Comparison of ENCODE assay signal across 9 mouse cellular contexts in the genomic region with DNA sequence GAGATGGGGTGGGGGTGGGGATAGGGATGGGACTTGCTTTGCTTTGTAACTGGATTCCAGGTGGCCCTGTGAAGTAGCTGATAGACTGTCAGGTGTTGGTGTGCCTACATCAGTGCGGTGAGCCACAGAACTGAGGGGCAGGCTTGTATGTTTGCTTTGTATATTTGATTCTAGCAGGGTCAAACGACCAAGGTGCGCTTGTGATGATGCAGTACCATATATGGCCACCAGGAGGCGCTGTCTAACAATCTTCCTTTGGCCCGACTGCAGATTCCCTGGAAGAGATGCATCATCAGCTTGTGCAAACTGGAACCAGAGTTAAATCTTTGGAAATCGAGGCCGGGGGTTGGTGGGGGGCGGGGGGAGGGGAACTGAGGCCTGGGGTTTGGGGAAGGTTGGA.
DNase-seq lines count a peak whose midpoint lies in the region; ATAC-seq and TF ChIP-seq lines count a peak whose summit lies in the region.
"Had no signal": no experiment of that assay in that cellular context is flagged by ENCODE, and none has a peak within 500 bp of the region (broad histone marks: within the 10 kb centered on the region; RNA-seq: fewer than 3 reads in every experiment).

No protein-coding gene starts in this region.

- ATAC-seq in kidney, postnatal 0 days (replicated peaks; ENCODE audit: low FRiP score, low read depth): no peak

- no peak overlapping the region for H3K27ac ChIP-seq in kidney, postnatal 0 days
- H3K27ac ChIP-seq: heart, embryonic 15.5 days had no signal

- H3K4me3 ChIP-seq in kidney, postnatal 0 days (replicated peaks; ENCODE audit: low read depth, low read length): no peak overlapping the region
- H3K4me3 ChIP-seq: heart, embryonic 15.5 days had no signal

- peak; percentile 86 for TF ChIP-seq CTCF in kidney, postnatal 0 days (IDR thresholded peaks at IDR 0.05; ENCODE audit: low read depth)

- H3K9me3 ChIP-seq in kidney, postnatal 0 days (replicated peaks; ENCODE audit: low read length): no peaks in the 10 kb centered on the region
- H3K9me3 ChIP-seq: heart, embryonic 15.5 days had no signal

- no peak overlapping the region for H3K9ac ChIP-seq in kidney, postnatal 0 days (ENCODE audit: low read depth, low read length)
- H3K9ac ChIP-seq: heart, embryonic 15.5 days had no signal

- no peaks in the 10 kb centered on the region for H3K27me3 ChIP-seq in kidney, postnatal 0 days (ENCODE audit: insufficient read depth, low read length)
- H3K27me3 ChIP-seq in splenic B cell, adult 2 months (ENCODE audit: control insufficient read depth, insufficient read depth, low read length, poor library complexity, severe bottlenecking): no peaks in the 10 kb centered on the region

- 0 out of 2 replicates have a peak, but pooled peaks cover 3% of the 10 kb centered on the region for H3K4me1 ChIP-seq in kidney, postnatal 0 days (replicated peaks; ENCODE audit: insufficient read depth, low read length)
- H3K4me1 ChIP-seq: heart, embryonic 15.5 days had no signal

- H3K4me2 ChIP-seq in kidney, postnatal 0 days (ENCODE audit: low read length): no peak overlapping the region
- H3K4me2 ChIP-seq: heart, embryonic 15.5 days had no signal

- WGBS in kidney, postnatal 0 days: 2% methylated on average over 8 of the region's 8 CpGs

- no peaks in the 10 kb centered on the region for H3K36me3 ChIP-seq in kidney, postnatal 0 days (ENCODE audit: insufficient read depth, low read length)
- no peaks in the 10 kb centered on the region for H3K36me3 ChIP-seq in splenic B cell, adult 2 months (ENCODE audit: control insufficient read depth, insufficient read depth, low read length, poor library complexity, severe bottlenecking)
- H3K36me3 ChIP-seq: heart, embryonic 15.5 days had no signal

- peak; percentile 43 to 82 for DNase-seq in adrenal gland, adult (ENCODE audit: inconsistent age in 2 of 2, low spot score in 1 of 2)
- DNase-seq in adrenal gland, adult 8-10 months: no peak
- DNase-seq in spleen, postnatal 10 days (ENCODE audit: low spot score in 2 of 2): peak; percentile 44 to 66
- DNase-seq in spleen, adult 12 weeks (ENCODE audit: low spot score): no peak
- peak; percentile 71 for DNase-seq in embryo, embryonic 11 days
- peak; percentile 82 for DNase-seq in kidney, postnatal 0 days (ENCODE audit: low spot score)
- DNase-seq in lung, postnatal 36 days: peak; percentile 57
- DNase-seq in splenic B cell, adult 2 months (ENCODE audit: low read depth, low spot score): peak; percentile 66

Comparison
In these comparisons a context has a peak if more than half of its experiments do, and no peak if none do; other contexts are left out.
1. DNase-seq: peak in adrenal gland, adult (2 of 2), spleen, postnatal 10 days (2 of 2), embryo, embryonic 11 days (single experiment), kidney, postnatal 0 days (single experiment), lung, postnatal 36 days (single experiment) and splenic B cell, adult 2 months (single experiment); none in adrenal gland, adult 8-10 months (single experiment) and spleen, adult 12 weeks (single experiment).